Mouse (Mus musculus) intestine, embryonic 16.5 days (tissue): ENCODE data around the gene Stxbp1. TPM values are rescaled to one million over a fixed set of nuclear protein-coding genes. Genes with fewer than 3 reads are reported as not detected.
A peak's percentile ranks its signal among the peaks of the same experiment; 100 is the strongest.

Experiments used
- ATAC-seq: fragments of 200-750 bp; cut with Nextera tagmentation; 2 replicates; pipeline ENCODE4 v1.8.0; 2017; ENCODE audit warnings: moderate TSS enrichment, moderate library complexity
- H3K27ac ChIP-seq: fragments of 300-500 bp; sonication (generic); 2 replicates; pipeline ENCODE4 v1.5.1; 2014; ENCODE audit warnings: mild to moderate bottlenecking, low read length
- H3K27me3 ChIP-seq: fragments of 300-500 bp; sonication (generic); replicated peaks from 2 replicates; pipeline ENCODE4 v1.6.1; 2014; ENCODE audit warnings: low read length, control low read depth, mixed read lengths; ENCODE audit not compliant: control insufficient read depth, insufficient read depth
- H3K36me3 ChIP-seq: fragments of 300-500 bp; sonication (generic); 2 replicates; pipeline ENCODE4 v1.6.1; 2014; ENCODE audit warnings: low read length, control low read depth; ENCODE audit not compliant: control insufficient read depth, insufficient read depth
- H3K4me1 ChIP-seq: fragments of 300-500 bp; sonication (generic); 2 replicates; pipeline ENCODE4 v1.6.1; 2014; ENCODE audit warnings: low read length, control low read depth, mixed read lengths; ENCODE audit not compliant: control insufficient read depth, insufficient read depth
- H3K4me2 ChIP-seq: fragments of 300-500 bp; sonication (generic); 2 replicates; pipeline ENCODE4 v1.6.1; 2014; ENCODE audit warnings: low read depth, low read length, control low read depth
- H3K4me3 ChIP-seq: fragments of 300-500 bp; sonication (generic); 2 replicates; pipeline ENCODE4 v1.5.1; 2014; ENCODE audit warnings: mild to moderate bottlenecking, low read length
- H3K9ac ChIP-seq: fragments of 300-500 bp; sonication (generic); 2 replicates; pipeline ENCODE4 v1.6.1; 2014; ENCODE audit warnings: low read depth, low read length
- H3K9me3 ChIP-seq: fragments of 300-500 bp; sonication (generic); 2 replicates; pipeline ENCODE4 v1.6.1; 2016; ENCODE audit warnings: low read length, control low read depth; ENCODE audit not compliant: control insufficient read depth
- WGBS: fragments of 180-500 bp; shearing (Covaris S2); extraction: QIAGEN DNeasy Blood & Tissue Kit; methylation state at CpG from one replicate; pipeline ENCODE4 v1.1.7; 2014; 5-methylcytosine and 5-hydroxymethylcytosine counted together
- polyA plus RNA-seq: library from polyadenylated mRNA; unstranded; fragments of >200 nt; fragmentation: Nextera tagmentation; extraction: Ambion mirVana; gene quantifications from 2 replicates; pipeline ENCODE4 v1.2.1, GENCODE M21; 2015

Stxbp1 gene
- polyA plus RNA-seq, 1 experiment from 2014 or later, result 18.1 TPM

- Histone ChIP-seq H3K27ac (no peak overlapping the region), H3K27me3 (no peaks in the 10 kb centered on the region), H3K36me3 (no peaks in the 10 kb centered on the region), H3K4me1 (peaks cover 9% of the 10 kb centered on the region; the same call in 1 of the 2 replicates), H3K4me2 (no peak overlapping the region), H3K4me3 (no peak overlapping the region), H3K9me3 (no peaks in the 10 kb centered on the region), H3K9ac (no peak overlapping the region; the same call in 1 of the 2 replicates)
- 73% methylated on average over 11 of the region's 11 CpGs for WGBS
- no peak for ATAC-seq
Observed at GRCm38 (mm10) chr2:32828979-32829676, 17.9 kb downstream of the Stxbp1 start.

GRCm38 (mm10) chr2:32825796-32826195, 21.2 kb downstream of the Stxbp1 start:
- no peak for ATAC-seq
- Histone ChIP-seq H3K9ac (no peak overlapping the region), H3K9me3 (no peaks in the 10 kb centered on the region), H3K27me3 (no peaks in the 10 kb centered on the region), H3K4me3 (no peak overlapping the region), H3K4me1 (peaks cover 16% of the 10 kb centered on the region), H3K4me2 (no peak overlapping the region), H3K36me3 (no peaks in the 10 kb centered on the region), H3K27ac (no peak overlapping the region)
- WGBS, result 88% methylated on average over 6 of the region's 6 CpGs

GRCm38 (mm10) chr2:32824778-32825177, 22.3 kb downstream of the Stxbp1 start:
- Histone ChIP-seq H3K36me3 (no peaks in the 10 kb centered on the region), H3K4me3 (no peak overlapping the region), H3K4me1 (peaks cover 16% of the 10 kb centered on the region), H3K4me2 (no peak overlapping the region), H3K9ac (no peak overlapping the region), H3K9me3 (no peaks in the 10 kb centered on the region), H3K27ac (peak overlapping the region; percentile 14; the same call in 1 of the 2 replicates), H3K27me3 (no peaks in the 10 kb centered on the region)
- WGBS, result 76% methylated on average over 1 of the region's 1 CpGs
- ATAC-seq, result no peak

GRCm38 (mm10) chr2:32824181-32824580, 22.9 kb downstream of the Stxbp1 start:
- Histone ChIP-seq H3K9me3 (no peaks in the 10 kb centered on the region), H3K27ac (peak overlapping the region; percentile 14; the same call in 1 of the 2 replicates), H3K4me3 (no peak overlapping the region), H3K4me2 (no peak overlapping the region), H3K9ac (0 out of 2 replicates have a peak overlapping the region, but pooled peaks have one; percentile 11), H3K4me1 (peaks cover 16% of the 10 kb centered on the region), H3K27me3 (no peaks in the 10 kb centered on the region), H3K36me3 (no peaks in the 10 kb centered on the region)
- WGBS, result 30% methylated on average over 8 of the region's 8 CpGs
- no peak for ATAC-seq

- Histone ChIP-seq H3K9me3 (no peaks in the 10 kb centered on the region), H3K4me2 (no peak overlapping the region), H3K36me3 (no peaks in the 10 kb centered on the region), H3K4me3 (no peak overlapping the region), H3K9ac (no peak overlapping the region), H3K4me1 (peaks cover 16% of the 10 kb centered on the region), H3K27me3 (no peaks in the 10 kb centered on the region), H3K27ac (no peak overlapping the region)
- 54% methylated on average over 8 of the region's 8 CpGs for WGBS
- ATAC-seq, result no peak
Observed at GRCm38 (mm10) chr2:32823579-32824154, 23.4 kb downstream of the Stxbp1 start.

DNA sequence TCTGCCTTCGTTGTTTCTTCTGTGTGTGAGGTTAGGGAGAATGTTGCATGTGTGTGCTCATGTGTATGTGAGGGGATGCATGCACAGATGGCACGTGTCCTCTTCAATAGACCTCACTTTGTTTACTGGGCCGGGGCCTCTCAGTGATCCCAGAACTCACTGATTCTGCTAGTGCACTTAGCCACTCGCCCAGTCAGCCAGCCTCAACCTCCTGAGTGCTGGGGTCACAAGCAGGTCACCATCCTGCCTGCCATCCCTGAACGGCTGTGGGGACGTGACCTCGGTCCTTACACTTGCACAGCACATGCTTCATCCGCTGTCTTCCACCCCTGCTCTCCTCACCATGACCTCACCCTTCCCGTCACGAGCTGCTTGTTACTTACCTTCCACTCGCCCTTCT, 23.9 kb downstream of the Stxbp1 start:
- Histone ChIP-seq H3K27me3 (no peaks in the 10 kb centered on the region), H3K9ac (no peak overlapping the region), H3K4me1 (peaks cover 16% of the 10 kb centered on the region), H3K36me3 (no peaks in the 10 kb centered on the region), H3K4me2 (no peak overlapping the region), H3K4me3 (no peak overlapping the region), H3K27ac (no peak overlapping the region), H3K9me3 (no peaks in the 10 kb centered on the region)
- WGBS, result 41% methylated on average over 11 of the region's 11 CpGs
- ATAC-seq, result no peak

GRCm38 (mm10) chr2:32822643-32823042, 24.4 kb downstream of the Stxbp1 start:
- peaks cover 16% of the 10 kb centered on the region for H3K4me1 ChIP-seq
- H3K9me3 ChIP-seq, result no peaks in the 10 kb centered on the region
- WGBS, result 78% methylated on average over 6 of the region's 6 CpGs
- H3K27ac ChIP-seq, result no peak overlapping the region
- H3K36me3 ChIP-seq, result no peaks in the 10 kb centered on the region
- H3K27me3 ChIP-seq, result no peaks in the 10 kb centered on the region
- no peak overlapping the region for H3K9ac ChIP-seq
- no peak overlapping the region for H3K4me2 ChIP-seq
- ATAC-seq, result no peak
- no peak overlapping the region for H3K4me3 ChIP-seq

DNA sequence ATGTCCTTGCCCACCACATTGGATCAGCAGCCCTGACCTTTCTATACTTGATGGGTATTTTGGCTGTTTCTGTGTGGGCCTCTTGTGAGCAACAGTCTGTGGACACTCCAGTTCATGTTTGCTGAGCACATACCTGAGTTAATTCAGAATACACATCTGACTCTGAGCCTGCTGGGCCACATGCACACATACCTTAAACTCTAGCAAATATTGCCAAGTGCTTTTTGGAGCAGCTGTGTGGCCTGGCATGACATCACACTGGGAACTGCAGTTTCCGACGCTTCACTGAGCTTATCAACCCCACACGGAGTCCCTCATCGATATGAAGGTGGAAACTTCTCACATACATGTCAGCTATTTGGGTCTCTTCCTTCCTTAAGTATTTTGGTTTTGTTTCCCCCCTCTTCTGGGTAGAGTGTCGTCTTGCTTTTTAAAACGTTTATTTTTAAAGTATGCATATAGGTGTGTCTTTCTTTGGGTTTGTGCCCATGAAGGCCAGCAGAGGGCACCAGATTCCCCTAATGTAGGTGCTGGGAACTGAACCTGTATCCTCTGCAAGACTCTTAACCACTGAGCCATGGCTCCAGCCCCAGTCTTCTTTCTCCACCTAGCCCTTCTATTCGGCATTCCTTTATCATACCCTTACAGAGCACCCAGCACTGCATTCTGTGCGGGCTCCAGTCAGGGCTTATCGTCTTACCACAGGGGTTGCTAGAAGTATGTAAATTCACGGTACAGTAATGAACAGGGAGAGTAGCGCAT, 25.8 kb downstream of the Stxbp1 start:
- ATAC-seq, result no peak
- whole genome bisulfite sequencing, result 64% methylated on average over 11 of the region's 11 CpGs
- H3K9me3 ChIP-seq, result no peaks in the 10 kb centered on the region
- no peaks in the 10 kb centered on the region for H3K36me3 ChIP-seq
- no peak overlapping the region for H3K27ac ChIP-seq
- H3K4me1 ChIP-seq, result peaks cover 18% of the 10 kb centered on the region
- no peaks in the 10 kb centered on the region for H3K27me3 ChIP-seq
- no peak overlapping the region for H3K4me3 ChIP-seq
- H3K4me2 ChIP-seq, result no peak overlapping the region
- H3K9ac ChIP-seq, result no peak overlapping the region

DNA sequence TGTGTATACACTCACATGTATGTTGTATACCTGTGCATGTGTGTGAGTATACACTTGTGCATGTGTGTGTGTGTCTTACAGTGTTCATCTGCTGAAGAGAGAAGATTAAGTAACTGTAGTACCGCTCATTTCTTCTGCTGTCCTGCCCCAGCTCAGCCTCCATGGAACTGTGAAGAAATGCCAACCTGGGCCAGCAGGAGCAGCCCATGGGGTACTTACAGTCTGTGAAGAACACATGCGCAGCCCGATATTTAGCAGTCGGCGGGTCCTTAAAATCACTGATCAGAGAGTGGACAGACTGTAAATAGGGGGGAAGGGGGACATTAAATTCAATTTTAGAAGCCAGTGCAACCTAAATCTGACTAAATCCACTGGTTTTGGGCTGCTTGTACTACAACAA, 28.8 kb downstream of the Stxbp1 start:
- Histone ChIP-seq H3K9ac (no peak overlapping the region), H3K4me1 (peaks cover 6% of the 10 kb centered on the region), H3K9me3 (no peaks in the 10 kb centered on the region), H3K4me3 (no peak overlapping the region), H3K27me3 (no peaks in the 10 kb centered on the region), H3K4me2 (no peak overlapping the region), H3K27ac (no peak overlapping the region), H3K36me3 (no peaks in the 10 kb centered on the region; the same call in 1 of the 2 replicates)
- no peak for ATAC-seq
- 95% methylated on average over 5 of the region's 5 CpGs for WGBS
